Mouse (Mus musculus): ENCODE results near the gene Akap9. TPM values are rescaled to one million over a fixed set of nuclear protein-coding genes. Genes with fewer than 3 reads are reported as not detected.
"Not testable (repeated sequence)": the region's sequence is repeated elsewhere in the genome, so short reads cannot be mapped to it uniquely, and the experiment has no call there.

Akap9 gene
- polyA plus RNA-seq, 1 experiment from 2014 or later, result 316 TPM

GRCm38 (mm10) chr5:4020018-4020417, 92.2 kb downstream of the Akap9 start:
- Histone ChIP-seq H3K9ac (no peak overlapping the region), H3K4me1 (replicated peaks) (no peaks in the 10 kb centered on the region), H3K4me3 (no peak overlapping the region), H3K27ac (replicated peaks) (no peak overlapping the region), H3K4me2 (no peak overlapping the region), H3K36me3 (peaks cover 52% of the 10 kb centered on the region), H3K9me3 (no peaks in the 10 kb centered on the region), H3K27me3 (no peaks in the 10 kb centered on the region)
- 100% methylated on average over 1 of the region's 1 CpGs for WGBS
- no peak for ATAC-seq (ENCODE audit: low FRiP score, low read depth)

GRCm38 (mm10) chr5:4023186-4023585, 95.3 kb downstream of the Akap9 start:
- no peak overlapping the region for H3K27ac ChIP-seq (replicated peaks)
- H3K4me1 ChIP-seq (replicated peaks), result no peaks in the 10 kb centered on the region
- ATAC-seq (ENCODE audit: low FRiP score, low read depth), result no peak
- H3K27me3 ChIP-seq, result no peaks in the 10 kb centered on the region
- no peaks in the 10 kb centered on the region for H3K9me3 ChIP-seq
- peaks cover 29% of the 10 kb centered on the region for H3K36me3 ChIP-seq
- H3K9ac ChIP-seq, result no peak overlapping the region
- 81% methylated on average over 13 of the region's 13 CpGs for WGBS
- no peak overlapping the region for H3K4me2 ChIP-seq
- no peak overlapping the region for H3K4me3 ChIP-seq

GRCm38 (mm10) chr5:4023742-4024681, 96.2 kb downstream of the Akap9 start:
- H3K27me3 ChIP-seq, result no peaks in the 10 kb centered on the region
- no peak overlapping the region for H3K4me2 ChIP-seq
- 83% methylated on average over 16 of the region's 16 CpGs for whole genome bisulfite sequencing
- H3K9ac ChIP-seq, result no peak overlapping the region
- no peaks in the 10 kb centered on the region for H3K9me3 ChIP-seq
- no peak overlapping the region for H3K4me3 ChIP-seq
- no peak for ATAC-seq (ENCODE audit: low FRiP score, low read depth)
- no peak overlapping the region for H3K27ac ChIP-seq (replicated peaks)
- no peaks in the 10 kb centered on the region for H3K4me1 ChIP-seq (replicated peaks)
- peaks cover 33% of the 10 kb centered on the region for H3K36me3 ChIP-seq

- no peak for ATAC-seq (ENCODE audit: low FRiP score, low read depth)
- 83% methylated on average over 4 of the region's 4 CpGs for WGBS
- H3K36me3 ChIP-seq, result peaks cover 29% of the 10 kb centered on the region
These were observed 96.9 kb downstream of the Akap9 start for GRCm38 (mm10) chr5:4024727-4025126.

DNA sequence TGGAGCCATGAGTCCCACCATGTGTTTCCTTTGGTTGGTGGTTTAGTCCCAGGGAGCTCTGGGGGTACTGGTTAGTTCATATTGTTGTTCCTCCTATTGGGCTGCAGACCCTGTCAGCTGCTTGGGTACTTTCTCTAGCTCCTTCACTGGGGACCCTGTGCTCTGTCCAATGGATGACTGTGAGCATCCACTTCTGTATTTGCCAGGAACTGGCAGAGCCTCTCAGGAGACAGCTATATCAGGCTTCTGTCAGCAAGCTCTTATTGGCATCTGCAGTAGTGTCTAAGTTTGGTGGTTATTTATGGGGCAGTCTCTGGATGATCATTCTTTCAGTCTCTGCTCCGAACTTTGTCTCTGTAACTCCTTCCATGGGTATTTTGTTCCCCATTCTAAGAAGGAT, 98.5 kb downstream of the Akap9 start:
- H3K9me3 ChIP-seq; H3K4me1 ChIP-seq (replicated peaks); H3K27ac ChIP-seq (replicated peaks); H3K9ac ChIP-seq; ATAC-seq (ENCODE audit: low FRiP score, low read depth); H3K4me2 ChIP-seq; H3K4me3 ChIP-seq; H3K27me3 ChIP-seq: not testable (repeated sequence)
- WGBS, result 97% methylated on average over 1 of the region's 1 CpGs
- H3K36me3 ChIP-seq, result peaks cover 25% of the 10 kb centered on the region

More at GRCm38 (mm10) chr5:4024727-4025126, 96.9 kb downstream of the Akap9 start:
- Histone ChIP-seq H3K4me3 (no peak overlapping the region), H3K27me3 (no peaks in the 10 kb centered on the region), H3K9me3 (no peaks in the 10 kb centered on the region), H3K9ac (no peak overlapping the region), H3K27ac (replicated peaks) (no peak overlapping the region), H3K4me1 (replicated peaks) (no peaks in the 10 kb centered on the region), H3K4me2 (no peak overlapping the region)

GRCm38 (mm10) chr5:4028486-4029173, 100.8 kb downstream of the Akap9 start:
- Histone ChIP-seq H3K36me3 (peaks cover 36% of the 10 kb centered on the region), H3K9ac (no peak overlapping the region), H3K4me2 (no peak overlapping the region), H3K4me1 (replicated peaks) (no peaks in the 10 kb centered on the region), H3K27me3 (no peaks in the 10 kb centered on the region), H3K27ac (replicated peaks) (no peak overlapping the region), H3K4me3 (no peak overlapping the region), H3K9me3 (no peaks in the 10 kb centered on the region)
- no peak for ATAC-seq (ENCODE audit: low FRiP score, low read depth)
- 76% methylated on average over 6 of the region's 6 CpGs for WGBS

GRCm38 (mm10) chr5:4031846-4032245, 104.0 kb downstream of the Akap9 start:
- H3K36me3 ChIP-seq, result peaks cover 59% of the 10 kb centered on the region
- H3K27ac ChIP-seq (replicated peaks), result no peak overlapping the region

GRCm38 (mm10) chr5:4036686-4037085, 108.8 kb downstream of the Akap9 start:
- no peak overlapping the region for H3K4me2 ChIP-seq
- H3K36me3 ChIP-seq, result peaks cover 74% of the 10 kb centered on the region
- no peaks in the 10 kb centered on the region for H3K9me3 ChIP-seq
- no peak overlapping the region for H3K27ac ChIP-seq (replicated peaks)
- ATAC-seq (ENCODE audit: low FRiP score, low read depth), result no peak
- H3K4me1 ChIP-seq (replicated peaks), result no peaks in the 10 kb centered on the region
- H3K4me3 ChIP-seq, result no peak overlapping the region
- H3K9ac ChIP-seq, result no peak overlapping the region
- no peaks in the 10 kb centered on the region for H3K27me3 ChIP-seq
- 96% methylated on average over 9 of the region's 9 CpGs for WGBS

More at GRCm38 (mm10) chr5:4031846-4032245, 104.0 kb downstream of the Akap9 start:
- H3K27me3 ChIP-seq, result no peaks in the 10 kb centered on the region
- no peak overlapping the region for H3K9ac ChIP-seq
- H3K4me1 ChIP-seq (replicated peaks), result no peaks in the 10 kb centered on the region
- no peak overlapping the region for H3K4me2 ChIP-seq
- WGBS, result 90% methylated on average over 4 of the region's 4 CpGs
- no peak overlapping the region for H3K4me3 ChIP-seq
- ATAC-seq (ENCODE audit: low FRiP score, low read depth), result no peak
- H3K9me3 ChIP-seq, result no peaks in the 10 kb centered on the region

- H3K27me3 ChIP-seq, result no peaks in the 10 kb centered on the region
- H3K9ac ChIP-seq, result no peak overlapping the region
- no peak overlapping the region for H3K4me3 ChIP-seq
- H3K27ac ChIP-seq (replicated peaks), result no peak overlapping the region
- H3K9me3 ChIP-seq, result no peaks in the 10 kb centered on the region
- no peak for ATAC-seq (ENCODE audit: low FRiP score, low read depth)
- H3K36me3 ChIP-seq, result peaks cover 76% of the 10 kb centered on the region
- H3K4me2 ChIP-seq, result no peak overlapping the region
- H3K4me1 ChIP-seq (replicated peaks), result no peaks in the 10 kb centered on the region
- WGBS, result 90% methylated on average over 8 of the region's 8 CpGs
These were observed 111.5 kb downstream of the Akap9 start for GRCm38 (mm10) chr5:4039351-4039750.

- H3K36me3 ChIP-seq, result peaks cover 75% of the 10 kb centered on the region
- H3K9me3 ChIP-seq, result no peaks in the 10 kb centered on the region
- WGBS, result 92% methylated on average over 6 of the region's 6 CpGs
- H3K4me2 ChIP-seq, result no peak overlapping the region
- no peak overlapping the region for H3K27ac ChIP-seq (replicated peaks)
- ATAC-seq (ENCODE audit: low FRiP score, low read depth), result no peak
- no peaks in the 10 kb centered on the region for H3K4me1 ChIP-seq (replicated peaks)
- H3K9ac ChIP-seq, result no peak overlapping the region
- no peaks in the 10 kb centered on the region for H3K27me3 ChIP-seq
- H3K4me3 ChIP-seq, result no peak overlapping the region
These were observed 112.5 kb downstream of the Akap9 start for GRCm38 (mm10) chr5:4040372-4040771.

DNA sequence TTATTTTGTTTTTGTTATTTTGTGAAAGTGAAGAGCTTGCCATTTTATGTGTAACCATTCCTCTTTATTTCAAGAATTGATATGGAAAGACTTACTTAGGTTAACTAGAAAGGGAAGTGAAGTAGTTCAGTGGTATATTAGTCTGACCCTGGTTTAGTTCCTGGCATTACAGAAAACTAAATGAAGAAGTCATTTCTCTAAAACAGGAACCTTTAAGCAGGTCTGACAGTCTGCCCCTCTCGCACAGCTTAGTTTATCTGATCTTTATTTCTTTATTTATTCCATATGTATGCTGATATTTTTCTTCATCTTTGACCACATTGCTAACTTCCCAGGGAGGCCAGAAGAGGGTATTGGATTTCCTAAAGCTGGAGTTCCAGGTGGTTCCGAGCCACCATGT, 113.1 kb downstream of the Akap9 start:
- no peak overlapping the region for H3K9ac ChIP-seq
- peaks cover 74% of the 10 kb centered on the region for H3K36me3 ChIP-seq
- H3K9me3 ChIP-seq, result no peaks in the 10 kb centered on the region
- H3K27me3 ChIP-seq, result no peaks in the 10 kb centered on the region
- no peak overlapping the region for H3K4me3 ChIP-seq
- H3K4me1 ChIP-seq (replicated peaks), result no peaks in the 10 kb centered on the region
- no peak overlapping the region for H3K27ac ChIP-seq (replicated peaks)
- no peak overlapping the region for H3K4me2 ChIP-seq
- 93% methylated on average over 2 of the region's 2 CpGs for WGBS
- ATAC-seq (ENCODE audit: low FRiP score, low read depth), result no peak

DNA sequence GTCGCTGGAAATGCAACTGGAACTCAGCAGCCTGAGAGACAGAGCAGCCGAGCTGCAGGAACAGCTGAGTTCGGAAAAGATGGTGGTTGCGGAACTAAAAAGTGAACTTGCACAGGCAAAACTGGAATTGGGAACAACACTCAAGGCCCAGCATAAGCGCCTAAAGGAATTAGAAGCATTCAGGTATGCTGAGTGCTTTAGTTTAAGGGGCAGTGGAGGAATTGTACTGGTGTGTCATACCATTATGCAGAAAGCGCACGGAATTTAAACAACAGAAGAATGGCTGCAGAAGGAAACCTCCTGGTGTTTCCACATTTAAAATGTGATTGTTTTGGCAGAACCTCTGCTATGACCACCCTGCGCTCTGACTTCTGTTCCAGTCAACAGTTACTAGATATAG, 132.5 kb downstream of the Akap9 start:
- no peak for ATAC-seq (ENCODE audit: low FRiP score, low read depth)
- no peak overlapping the region for H3K4me3 ChIP-seq
- H3K36me3 ChIP-seq, result peaks cover 87% of the 10 kb centered on the region
- no peak overlapping the region for H3K9ac ChIP-seq
- no peak overlapping the region for H3K4me2 ChIP-seq
- WGBS, result 96% methylated on average over 8 of the region's 8 CpGs
- no peaks in the 10 kb centered on the region for H3K4me1 ChIP-seq (replicated peaks)
- H3K27me3 ChIP-seq, result no peaks in the 10 kb centered on the region
- no peak overlapping the region for H3K27ac ChIP-seq (replicated peaks)
- H3K9me3 ChIP-seq, result no peaks in the 10 kb centered on the region
